Mouse (Mus musculus): ENCODE measurements around the gene Slc26a10. TPM values are rescaled to one million over a fixed set of nuclear protein-coding genes. Genes with fewer than 3 reads are reported as not detected.

The Slc26a10 gene
- polyA plus RNA-seq, 1 experiment from 2014 or later, result 1.6 TPM

DNA sequence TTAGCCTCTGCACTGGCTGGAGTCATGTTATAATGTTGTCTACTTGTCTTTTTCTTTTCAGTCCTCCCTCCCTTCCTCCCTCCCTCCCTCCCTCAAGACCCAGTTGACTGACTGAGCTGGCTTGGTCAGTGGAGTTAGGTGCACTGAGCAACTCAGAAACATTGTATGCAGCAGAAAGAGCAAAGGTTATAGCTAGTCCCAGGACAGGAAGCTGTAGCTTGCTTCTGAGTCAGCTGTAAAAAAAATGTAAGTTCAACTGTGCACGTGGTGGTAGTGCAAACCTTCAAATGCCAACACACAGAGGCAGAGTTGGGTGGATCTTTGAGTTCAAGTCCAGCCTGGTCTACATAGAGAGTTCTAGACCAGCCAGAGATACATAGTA lies 34.0 kb upstream of the Slc26a10 start:
- H3K27ac ChIP-seq (ENCODE audit: low read length), result no peak overlapping the region
- H3K9me3 ChIP-seq (ENCODE audit: control insufficient read depth, low read length), result no peaks in the 10 kb centered on the region
- no peak overlapping the region for H3K4me3 ChIP-seq (replicated peaks; ENCODE audit: low read length)
- 71% methylated on average over 1 of the region's 1 CpGs for WGBS
- H3K4me1 ChIP-seq (replicated peaks; ENCODE audit: control insufficient read depth, insufficient read depth, low read length), result peaks cover 14% of the 10 kb centered on the region
- H3K4me2 ChIP-seq (ENCODE audit: low read length), result no peak overlapping the region
- no peaks in the 10 kb centered on the region for H3K36me3 ChIP-seq (ENCODE audit: control insufficient read depth, insufficient read depth)
- H3K27me3 ChIP-seq (replicated peaks; ENCODE audit: control insufficient read depth, insufficient read depth, low read length), result no peaks in the 10 kb centered on the region
- ATAC-seq, result no peak
- H3K9ac ChIP-seq (replicated peaks; ENCODE audit: low read depth, low read length), result no peak overlapping the region

DNA sequence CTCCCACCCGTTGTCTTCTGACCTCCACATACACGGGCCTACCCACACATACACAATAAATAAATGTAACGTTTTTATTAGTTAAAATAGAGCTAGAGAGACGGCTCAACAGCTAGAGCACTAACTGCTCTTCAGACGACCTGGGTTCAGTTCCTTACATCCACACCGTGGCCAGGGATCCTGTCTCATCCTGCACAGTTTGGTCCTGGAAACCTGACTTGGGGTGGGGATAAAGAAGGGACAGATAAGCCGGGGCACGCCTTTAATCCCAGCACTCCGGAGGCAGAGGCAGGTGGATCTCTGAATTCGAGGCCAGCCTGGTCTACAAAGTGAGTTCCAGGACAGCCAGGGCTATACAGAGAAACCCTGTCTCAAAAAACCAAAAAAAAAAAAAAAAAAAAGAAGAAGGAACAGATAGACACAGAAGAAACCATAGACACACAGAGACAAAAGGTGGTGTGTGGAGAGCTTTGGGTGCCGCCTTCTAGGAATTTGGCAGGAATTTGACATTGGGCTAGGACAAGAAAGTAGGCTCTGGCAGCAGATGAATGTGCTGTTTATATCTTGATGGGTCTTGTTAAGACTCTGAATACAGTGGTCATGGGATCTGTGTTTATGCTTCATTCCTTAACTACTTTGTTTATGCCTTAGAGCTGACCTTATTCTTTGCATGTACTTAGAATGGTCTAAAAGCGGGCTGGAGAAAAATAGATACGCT lies 33.4 kb upstream of the Slc26a10 start:
- Histone ChIP-seq H3K4me2 (ENCODE audit: low read length) (no peak overlapping the region), H3K4me3 (replicated peaks; ENCODE audit: low read length) (no peak overlapping the region), H3K9ac (replicated peaks; ENCODE audit: low read depth, low read length) (no peak overlapping the region), H3K4me1 (replicated peaks; ENCODE audit: control insufficient read depth, insufficient read depth, low read length) (peaks cover 14% of the 10 kb centered on the region), H3K27me3 (replicated peaks; ENCODE audit: control insufficient read depth, insufficient read depth, low read length) (no peaks in the 10 kb centered on the region), H3K9me3 (ENCODE audit: control insufficient read depth, low read length) (no peaks in the 10 kb centered on the region), H3K36me3 (ENCODE audit: control insufficient read depth, insufficient read depth) (no peaks in the 10 kb centered on the region), H3K27ac (ENCODE audit: low read length) (no peak overlapping the region)
- 81% methylated on average over 13 of the region's 13 CpGs for WGBS
- ATAC-seq, result no peak

DNA sequence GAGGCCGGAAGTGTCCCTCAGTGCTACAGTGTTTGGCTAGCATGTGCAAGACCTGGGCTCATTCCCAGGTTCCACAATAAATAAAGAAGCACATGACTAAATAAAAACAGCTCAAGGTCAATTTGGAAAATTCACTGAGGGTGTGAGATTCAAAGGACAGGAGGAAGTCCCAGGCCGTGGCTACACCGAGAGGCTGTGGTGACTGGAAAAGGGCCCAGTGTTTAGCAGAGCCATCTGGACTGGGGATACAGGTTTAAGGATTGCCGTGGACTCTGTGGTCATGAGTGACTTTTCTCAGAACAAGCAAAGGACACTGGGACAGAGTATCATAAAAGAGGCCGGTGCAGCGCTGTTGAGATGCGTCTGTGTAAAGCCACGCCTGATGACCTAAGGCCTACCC lies 32.8 kb upstream of the Slc26a10 start:
- no peak overlapping the region for H3K9ac ChIP-seq (replicated peaks; ENCODE audit: low read depth, low read length)
- no peaks in the 10 kb centered on the region for H3K36me3 ChIP-seq (ENCODE audit: control insufficient read depth, insufficient read depth)
- H3K9me3 ChIP-seq (ENCODE audit: control insufficient read depth, low read length), result no peaks in the 10 kb centered on the region
- no peak overlapping the region for H3K4me2 ChIP-seq (ENCODE audit: low read length)
- no peak for ATAC-seq
- peaks cover 14% of the 10 kb centered on the region for H3K4me1 ChIP-seq (replicated peaks; ENCODE audit: control insufficient read depth, insufficient read depth, low read length)
- H3K27me3 ChIP-seq (replicated peaks; ENCODE audit: control insufficient read depth, insufficient read depth, low read length), result no peaks in the 10 kb centered on the region
- 92% methylated on average over 8 of the region's 8 CpGs for WGBS
- no peak overlapping the region for H3K27ac ChIP-seq (ENCODE audit: low read length)
- H3K4me3 ChIP-seq (replicated peaks; ENCODE audit: low read length), result no peak overlapping the region

DNA sequence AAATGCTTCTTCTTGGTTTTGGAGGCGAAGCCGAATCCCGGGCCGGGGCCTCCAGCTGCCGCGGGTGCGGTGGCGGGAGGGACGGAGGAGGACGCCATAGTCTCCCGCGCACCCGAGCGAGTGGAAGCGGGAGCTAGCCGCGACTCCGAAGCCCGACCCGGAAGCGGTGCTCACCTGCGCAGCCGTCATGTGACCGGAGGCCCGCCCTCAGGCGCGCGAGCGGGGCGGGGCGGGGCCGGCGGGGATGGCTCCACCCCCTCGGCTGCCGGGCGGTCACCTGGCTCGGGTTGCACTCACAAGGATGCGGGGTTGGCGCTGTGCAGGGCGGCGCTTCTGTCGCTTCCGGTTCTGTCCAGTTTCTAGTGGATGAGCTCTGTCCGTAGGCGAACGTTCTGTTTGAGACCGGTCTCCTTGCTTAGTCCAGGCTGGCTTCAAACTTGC lies 31.0 kb upstream of the Slc26a10 start, which contains the start of gene Pip4k2c:
TSS of gene Pip4k2c (minus strand) at position 172 of the 441 bp plus-strand sequence.
- H3K36me3 ChIP-seq (ENCODE audit: control insufficient read depth, insufficient read depth), result 0 out of 2 replicates have a peak, but pooled peaks cover 2% of the 10 kb centered on the region
- H3K9me3 ChIP-seq (ENCODE audit: control insufficient read depth, low read length), result no peaks in the 10 kb centered on the region
- H3K27me3 ChIP-seq (replicated peaks; ENCODE audit: control insufficient read depth, insufficient read depth, low read length), result no peaks in the 10 kb centered on the region
- H3K9ac ChIP-seq (replicated peaks; ENCODE audit: low read depth, low read length), result peak within 1 kb of the TSS; percentile 85
- 1% methylated on average over 47 of the region's 47 CpGs for WGBS
- peak; percentile 96 for ATAC-seq
- peaks cover 14% of the 10 kb centered on the region for H3K4me1 ChIP-seq (replicated peaks; ENCODE audit: control insufficient read depth, insufficient read depth, low read length)
- H3K27ac ChIP-seq (ENCODE audit: low read length), result no peak within 1 kb of the TSS; the same call in 1 of the 2 replicates
- peak within 1 kb of the TSS; percentile 69 for H3K4me2 ChIP-seq (ENCODE audit: low read length)
- H3K4me3 ChIP-seq (replicated peaks; ENCODE audit: low read length), result peak within 1 kb of the TSS; percentile 91

DNA sequence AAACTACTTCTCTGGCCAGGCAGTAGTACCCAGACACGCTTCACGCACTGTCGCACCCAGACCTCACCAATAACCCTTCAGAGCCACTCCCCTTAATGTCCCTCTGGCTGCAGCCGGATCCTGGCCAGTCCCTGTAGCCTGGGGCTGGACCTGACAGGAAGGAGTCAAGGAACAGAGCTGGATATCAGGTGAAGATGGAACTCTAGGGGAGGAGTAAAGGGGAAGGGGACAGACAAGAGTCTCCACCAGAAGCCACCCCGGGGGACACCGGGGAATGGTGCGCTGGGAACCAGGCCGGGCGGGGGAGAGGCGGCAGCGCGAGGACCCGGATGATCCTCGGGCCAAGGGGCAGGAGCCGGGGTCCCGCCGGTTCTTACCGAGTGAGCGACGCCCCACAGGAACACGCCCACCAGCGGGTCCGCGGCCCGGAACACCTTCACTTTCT lies 30.5 kb upstream of the Slc26a10 start:
- Histone ChIP-seq H3K9ac (replicated peaks; ENCODE audit: low read depth, low read length) (peak overlapping the region; percentile 85), H3K4me2 (ENCODE audit: low read length) (peak overlapping the region; percentile 69), H3K4me3 (replicated peaks; ENCODE audit: low read length) (peak overlapping the region; percentile 91), H3K36me3 (ENCODE audit: control insufficient read depth, insufficient read depth) (0 out of 2 replicates have a peak, but pooled peaks cover 2% of the 10 kb centered on the region), H3K4me1 (replicated peaks; ENCODE audit: control insufficient read depth, insufficient read depth, low read length) (peaks cover 14% of the 10 kb centered on the region), H3K27me3 (replicated peaks; ENCODE audit: control insufficient read depth, insufficient read depth, low read length) (no peaks in the 10 kb centered on the region), H3K27ac (ENCODE audit: low read length) (no peak overlapping the region), H3K9me3 (ENCODE audit: control insufficient read depth, low read length) (no peaks in the 10 kb centered on the region)
- WGBS, result under 1% methylated on average over 25 of the region's 25 CpGs
- peak; percentile 49 for ATAC-seq

DNA sequence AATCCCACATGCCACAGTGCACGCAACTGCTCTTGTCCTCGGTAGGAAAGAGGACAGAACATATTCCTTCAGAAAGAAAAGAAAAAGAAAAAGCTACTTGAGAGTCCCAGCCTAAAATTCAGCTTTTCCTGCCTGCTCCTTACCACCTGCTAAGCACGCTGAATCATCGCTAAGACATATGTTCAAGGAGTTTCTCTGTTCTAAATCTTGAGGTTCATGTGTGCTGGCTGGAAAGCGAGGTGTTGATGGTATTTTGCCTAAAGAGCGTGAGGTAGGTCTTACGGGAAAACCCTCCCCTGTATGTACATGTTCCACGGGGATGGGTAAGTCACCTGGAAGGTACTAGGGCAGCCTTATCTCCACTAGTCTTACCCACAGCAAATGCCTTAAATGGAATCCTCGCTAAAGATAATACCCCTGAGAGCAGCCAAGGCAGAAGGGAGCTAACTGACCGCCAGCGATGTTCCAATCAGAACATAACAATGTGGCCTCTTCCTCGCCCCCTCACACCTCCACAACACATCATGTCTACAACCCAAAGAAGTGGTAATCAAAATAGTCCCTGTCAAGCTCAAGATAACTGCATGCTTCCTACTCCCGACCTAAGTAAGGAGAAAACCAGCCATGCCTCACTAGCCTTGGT lies 29.6 kb upstream of the Slc26a10 start:
- peak overlapping the region; percentile 69 for H3K4me2 ChIP-seq (ENCODE audit: low read length)

DNA sequence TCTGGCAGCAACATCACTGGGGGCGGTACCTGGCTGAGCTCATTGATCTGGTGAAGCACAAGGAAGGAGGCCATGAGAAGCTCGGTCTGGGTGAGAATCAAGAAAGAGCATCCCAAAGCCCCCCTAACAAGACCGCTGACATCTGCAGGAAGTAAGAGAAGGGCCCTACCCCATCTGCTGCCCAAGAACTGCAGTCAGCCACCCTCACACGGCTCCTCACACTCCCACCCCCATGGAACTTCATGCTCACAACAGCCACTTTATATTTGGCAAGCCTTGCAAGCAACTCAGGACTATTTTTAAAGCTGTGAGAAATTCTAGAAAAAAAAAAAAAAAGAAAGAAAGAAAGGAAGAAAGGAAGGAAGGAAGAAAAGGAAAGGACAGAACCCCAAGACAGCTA lies 28.5 kb upstream of the Slc26a10 start:
- H3K27ac ChIP-seq (ENCODE audit: low read length), result no peak overlapping the region
- no peaks in the 10 kb centered on the region for H3K27me3 ChIP-seq (replicated peaks; ENCODE audit: control insufficient read depth, insufficient read depth, low read length)
- WGBS, result 85% methylated on average over 4 of the region's 4 CpGs
- no peaks in the 10 kb centered on the region for H3K9me3 ChIP-seq (ENCODE audit: control insufficient read depth, low read length)
- peaks cover 15% of the 10 kb centered on the region for H3K36me3 ChIP-seq (ENCODE audit: control insufficient read depth, insufficient read depth)
- ATAC-seq, result no peak
- H3K9ac ChIP-seq (replicated peaks; ENCODE audit: low read depth, low read length), result no peak overlapping the region
- no peak overlapping the region for H3K4me2 ChIP-seq (ENCODE audit: low read length)
- no peak overlapping the region for H3K4me3 ChIP-seq (replicated peaks; ENCODE audit: low read length)
- peaks cover 14% of the 10 kb centered on the region for H3K4me1 ChIP-seq (replicated peaks; ENCODE audit: control insufficient read depth, insufficient read depth, low read length)

More for the DNA sequence above, 29.6 kb upstream of the Slc26a10 start:
- peaks cover 14% of the 10 kb centered on the region for H3K4me1 ChIP-seq (replicated peaks; ENCODE audit: control insufficient read depth, insufficient read depth, low read length)
- H3K9ac ChIP-seq (replicated peaks; ENCODE audit: low read depth, low read length), result no peak overlapping the region
- peaks cover 8% of the 10 kb centered on the region for H3K36me3 ChIP-seq (ENCODE audit: control insufficient read depth, insufficient read depth)
- H3K4me3 ChIP-seq (replicated peaks; ENCODE audit: low read length), result no peak overlapping the region
- no peak overlapping the region for H3K27ac ChIP-seq (ENCODE audit: low read length)
- H3K27me3 ChIP-seq (replicated peaks; ENCODE audit: control insufficient read depth, insufficient read depth, low read length), result no peaks in the 10 kb centered on the region
- H3K9me3 ChIP-seq (ENCODE audit: control insufficient read depth, low read length), result no peaks in the 10 kb centered on the region
- ATAC-seq, result no peak
- WGBS, result 89% methylated on average over 13 of the region's 13 CpGs

DNA sequence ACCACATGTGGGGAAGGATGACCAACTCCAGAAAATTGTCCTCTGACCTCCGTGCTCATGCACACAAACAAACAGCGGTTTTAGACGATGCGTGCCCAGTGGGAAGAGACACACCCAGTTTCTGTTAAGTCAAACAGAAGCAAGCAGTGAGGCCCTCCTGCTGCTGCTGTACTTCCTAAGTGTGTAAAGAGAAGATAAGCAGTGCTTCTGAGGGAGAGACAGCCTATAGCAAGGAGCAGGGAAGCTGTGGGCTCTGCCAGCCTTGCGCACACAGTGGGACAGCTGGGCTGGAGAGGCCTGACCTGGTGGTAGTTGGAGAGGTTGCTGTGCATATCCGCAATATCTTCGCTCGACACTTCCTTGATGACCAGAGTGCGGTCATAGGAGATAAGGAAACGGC lies 24.9 kb upstream of the Slc26a10 start:
- 93% methylated on average over 10 of the region's 10 CpGs for WGBS
- peaks cover 4% of the 10 kb centered on the region for H3K4me1 ChIP-seq (replicated peaks; ENCODE audit: control insufficient read depth, insufficient read depth, low read length)
- H3K9me3 ChIP-seq (ENCODE audit: control insufficient read depth, low read length), result no peaks in the 10 kb centered on the region
- H3K27me3 ChIP-seq (replicated peaks; ENCODE audit: control insufficient read depth, insufficient read depth, low read length), result no peaks in the 10 kb centered on the region
- no peak overlapping the region for H3K4me3 ChIP-seq (replicated peaks; ENCODE audit: low read length)
- no peak overlapping the region for H3K27ac ChIP-seq (ENCODE audit: low read length)
- no peak overlapping the region for H3K9ac ChIP-seq (replicated peaks; ENCODE audit: low read depth, low read length)
- no peak overlapping the region for H3K4me2 ChIP-seq (ENCODE audit: low read length)
- no peak for ATAC-seq
- H3K36me3 ChIP-seq (ENCODE audit: control insufficient read depth, insufficient read depth), result peaks cover 24% of the 10 kb centered on the region

DNA sequence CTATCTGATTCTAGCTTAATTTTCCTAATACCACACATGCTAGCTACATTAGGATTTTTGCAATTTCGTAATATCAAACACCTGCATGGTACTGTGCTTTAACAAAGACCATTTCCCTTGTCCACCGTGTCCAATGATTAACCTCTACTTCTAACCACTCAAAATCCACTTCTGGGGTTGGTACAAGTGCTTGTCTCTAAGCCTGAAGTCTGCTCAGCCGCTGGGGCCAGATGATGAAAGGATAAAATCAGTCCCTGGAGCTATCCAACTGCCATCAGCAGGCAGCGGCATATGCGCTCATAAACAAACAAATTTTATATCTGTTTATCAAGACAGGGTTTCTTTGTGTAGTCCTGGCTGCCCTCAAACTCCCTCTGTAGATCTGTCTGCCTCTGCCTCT lies 24.1 kb upstream of the Slc26a10 start:
- no peak for ATAC-seq
- Histone ChIP-seq H3K36me3 (ENCODE audit: control insufficient read depth, insufficient read depth) (peaks cover 26% of the 10 kb centered on the region), H3K4me1 (replicated peaks; ENCODE audit: control insufficient read depth, insufficient read depth, low read length) (no peaks in the 10 kb centered on the region), H3K9me3 (ENCODE audit: control insufficient read depth, low read length) (no peaks in the 10 kb centered on the region), H3K27me3 (replicated peaks; ENCODE audit: control insufficient read depth, insufficient read depth, low read length) (no peaks in the 10 kb centered on the region), H3K4me2 (ENCODE audit: low read length) (no peak overlapping the region), H3K4me3 (replicated peaks; ENCODE audit: low read length) (no peak overlapping the region), H3K9ac (replicated peaks; ENCODE audit: low read depth, low read length) (no peak overlapping the region), H3K27ac (ENCODE audit: low read length) (no peak overlapping the region)
- WGBS, result 93% methylated on average over 5 of the region's 5 CpGs

Measured in forebrain, embryonic 16.5 days (tissue).